Mouse (Mus musculus) ES-CJ7 (cell line): ENCODE results near the gene Smco4.
"Not testable (repeated sequence)": the region's sequence is repeated elsewhere in the genome, so short reads cannot be mapped to it uniquely, and the experiment has no call there.

ENCODE experiments used
- DNase-seq: peaks from one replicate; pipeline ENCODE4 v3.0.0; 2011; ENCODE audit warnings: low read depth, low spot score

Gene Smco4

GRCm38 (mm10) chr9:15538979-15539533 is 45.8 kb downstream of the Smco4 start:
- no peak for DNase-seq

GRCm38 (mm10) chr9:15541735-15542354 is 48.6 kb downstream of the Smco4 start:
- no peak for DNase-seq

- DNase-seq: no peak
Measured at GRCm38 (mm10) chr9:15550461-15550961, 57.3 kb downstream of the Smco4 start.

GRCm38 (mm10) chr9:15551073-15551472 is 57.8 kb downstream of the Smco4 start:
- DNase-seq: not testable (repeated sequence)

GRCm38 (mm10) chr9:15551933-15552851 is 59.0 kb downstream of the Smco4 start:
- DNase-seq: no peak

- no peak for DNase-seq
Measured at GRCm38 (mm10) chr9:15553322-15553721, 60.1 kb downstream of the Smco4 start.

GRCm38 (mm10) chr9:15560451-15560850 is 67.2 kb downstream of the Smco4 start:
- DNase-seq: no peak

GRCm38 (mm10) chr9:15562353-15562752 is 69.1 kb downstream of the Smco4 start:
- DNase-seq: no peak

- no peak for DNase-seq
Measured at GRCm38 (mm10) chr9:15574750-15575454, 81.7 kb downstream of the Smco4 start.

GRCm38 (mm10) chr9:15578427-15578826 is 85.2 kb downstream of the Smco4 start:
- DNase-seq: no peak

- DNase-seq: no peak
Measured at GRCm38 (mm10) chr9:15578946-15579345, 85.7 kb downstream of the Smco4 start.

- DNase-seq: no peak
Measured at GRCm38 (mm10) chr9:15580176-15580575, 86.9 kb downstream of the Smco4 start.

GRCm38 (mm10) chr9:15582026-15582425 is 88.8 kb downstream of the Smco4 start:
- DNase-seq: no peak

GRCm38 (mm10) chr9:15584209-15584608 is 91.0 kb downstream of the Smco4 start:
- DNase-seq: no peak

- no peak for DNase-seq
Measured at GRCm38 (mm10) chr9:15585956-15586355, 92.7 kb downstream of the Smco4 start.

- DNase-seq: no peak
Measured at GRCm38 (mm10) chr9:15587157-15587854, 94.1 kb downstream of the Smco4 start.

GRCm38 (mm10) chr9:15594148-15594547 is 100.9 kb downstream of the Smco4 start:
- DNase-seq: no peak
